Mouse (Mus musculus) C2C12 (cell line): ENCODE measurements around the gene Stx3.

Experiments
- CTCF ChIP-seq: IDR thresholded peaks from one replicate; pipeline ENCODE4 v1.5.1; 2011; ENCODE audit not compliant: control insufficient read depth, insufficient read depth, insufficient read length
- MAX ChIP-seq: IDR thresholded peaks from one replicate; pipeline ENCODE4 v1.6.1; 2011; ENCODE audit warnings: mild to moderate bottlenecking, control low read depth
- MYOD1 ChIP-seq: IDR thresholded peaks from one replicate; pipeline ENCODE4 v1.6.1; 2011; ENCODE audit warnings: low read depth; ENCODE audit not compliant: control insufficient read depth, insufficient read length
- USF1 ChIP-seq: IDR thresholded peaks from one replicate; pipeline ENCODE4 v1.6.1; 2011; ENCODE audit warnings: low read depth, mild to moderate bottlenecking, control low read depth, moderate library complexity

- TF ChIP-seq MYOD1 (no peak), USF1 (no peak), CTCF (no peak), MAX (no peak)
Observed at GRCm38 (mm10) chr19:11820211-11820610, 1.0 kb upstream of the Stx3 start.
